24 mouse cellular contexts compared by ENCODE assay signal in genomic region chr11:49078719-49079118, GRCm38 (mm10). TPM values are rescaled to one million over a fixed set of nuclear protein-coding genes. Genes with fewer than 3 reads are reported as not detected.
"Had no signal": no experiment of that assay in that cellular context is flagged by ENCODE, and none has a peak within 500 bp of the region (broad histone marks: within the 10 kb centered on the region; RNA-seq: fewer than 3 reads in every experiment).

No protein-coding gene starts in this region.

- DNase-seq: lung, adult 18-20 months; lung, embryonic 14.5 days; lung, postnatal 10 days; lung, postnatal 4 days; midbrain, embryonic 14.5 days; retina, postnatal 1 day; right cerebral cortex, adult 18-20 months; right cerebral cortex, postnatal 14 days; thymus, adult 2 months; thymus, postnatal 25 days; thymus, postnatal 4 days had no signal

- H3K27me3 ChIP-seq: midbrain, embryonic 12.5 days; neural tube, embryonic 13.5 days; neural tube, embryonic 15.5 days; stomach, embryonic 15.5 days had no signal

- H3K4me2 ChIP-seq: lung, embryonic 14.5 days; midbrain, embryonic 12.5 days; neural tube, embryonic 13.5 days; neural tube, embryonic 15.5 days; stomach, embryonic 15.5 days had no signal

- H3K4me1 ChIP-seq: midbrain, embryonic 10.5 days; midbrain, embryonic 12.5 days; neural tube, embryonic 13.5 days; neural tube, embryonic 15.5 days; stomach, embryonic 15.5 days had no signal

- H3K9me3 ChIP-seq: midbrain, embryonic 10.5 days; midbrain, embryonic 12.5 days; neural tube, embryonic 13.5 days; neural tube, embryonic 15.5 days; stomach, embryonic 15.5 days had no signal

- H3K4me3 ChIP-seq: midbrain, embryonic 10.5 days; midbrain, embryonic 12.5 days; myocyte; neural tube, embryonic 13.5 days; neural tube, embryonic 15.5 days; stomach, embryonic 15.5 days had no signal

- H3K9ac ChIP-seq: lung, embryonic 14.5 days; midbrain, embryonic 12.5 days; neural tube, embryonic 13.5 days; neural tube, embryonic 15.5 days; stomach, embryonic 15.5 days had no signal

- H3K27ac ChIP-seq: midbrain, embryonic 10.5 days; midbrain, embryonic 12.5 days; neural tube, embryonic 13.5 days; neural tube, embryonic 15.5 days; stomach, embryonic 15.5 days; stomach, postnatal 0 days had no signal

- ATAC-seq: midbrain, embryonic 16.5 days had no signal

- H3K36me3 ChIP-seq: midbrain, embryonic 10.5 days; midbrain, embryonic 12.5 days; neural tube, embryonic 13.5 days; neural tube, embryonic 15.5 days; stomach, embryonic 15.5 days had no signal

RNA-seq across cellular contexts. Expression of gene Tgtp2, which starts 14.7 kb away (rescaled TPM):
- polyA plus RNA-seq: midbrain, embryonic 10.5 days; midbrain, embryonic 16.5 days; neural tube, embryonic 11.5 days had no signal

RNA-seq across cellular contexts. Expression of gene Olfr1396, which starts 36.0 kb away (rescaled TPM):
- total RNA-seq: megakaryocyte-erythroid progenitor cell, adult 5-6 weeks had no signal
- polyA plus RNA-seq: liver, embryonic 16.5 days; lung, embryonic 14.5 days; lung, embryonic 16.5 days; midbrain, embryonic 10.5 days; midbrain, embryonic 12.5 days; midbrain, embryonic 14.5 days; midbrain, embryonic 16.5 days; myocyte; neural tube, embryonic 11.5 days; neural tube, embryonic 13.5 days; neural tube, embryonic 15.5 days; stomach, embryonic 15.5 days; testis, adult 2 months had no signal
